Mouse (Mus musculus) E14TG2a.4 (cell line): ENCODE measurements around the gene Tent5c.

ENCODE experiments used
- CTCF ChIP-seq: conservative IDR thresholded peaks from 2 replicates; pipeline ENCODE4 v1.5.1; 2014; ENCODE audit warnings: low read length
- NANOG ChIP-seq: IDR thresholded peaks from 2 replicates; pipeline ENCODE4 v1.6.1; 2014; ENCODE audit warnings: borderline replicate concordance, low read length, mixed read lengths
- POU5F1 ChIP-seq: IDR thresholded peaks from 2 replicates; pipeline ENCODE4 v1.6.1; 2014; ENCODE audit warnings: low read length, borderline replicate concordance

GRCm38 (mm10) chr3:100487046-100487445 lies 2.1 kb downstream of the Tent5c start:
- TF ChIP-seq CTCF (no peak), NANOG (no peak), POU5F1 (no peak)
